Mouse (Mus musculus): ENCODE data around the gene Pkp3. TPM values are rescaled to one million over a fixed set of nuclear protein-coding genes. Genes with fewer than 3 reads are reported as not detected.

The Pkp3 gene
- polyA plus RNA-seq, 1 experiment = 0.06 TPM

GRCm38 (mm10) chr7:141042539-141042938 lies 35.5 kb upstream of the Pkp3 start:
- no peak overlapping the region for H3K27ac ChIP-seq (ENCODE audit: insufficient read depth, low read length)
- 0 out of 2 replicates have a peak, but pooled peaks cover 2% of the 10 kb centered on the region for H3K4me1 ChIP-seq (ENCODE audit: control insufficient read depth, insufficient read depth, low read length)
- no peak overlapping the region for H3K4me3 ChIP-seq (ENCODE audit: insufficient read depth, low read length)
- TF ChIP-seq POLR2A (IDR thresholded peaks at IDR 0.05; ENCODE audit: extremely low read depth, insufficient read depth, low read length) (no peak), CTCF (IDR thresholded peaks at IDR 0.05; ENCODE audit: extremely low read depth, insufficient read depth, low read length) (no peak)

GRCm38 (mm10) chr7:141046931-141047580 lies 31.0 kb upstream of the Pkp3 start:
- TF ChIP-seq CTCF (IDR thresholded peaks at IDR 0.05; ENCODE audit: extremely low read depth, insufficient read depth, low read length) = no peak
- no peak for TF ChIP-seq POLR2A (IDR thresholded peaks at IDR 0.05; ENCODE audit: extremely low read depth, insufficient read depth, low read length)
- Histone ChIP-seq H3K4me1 (ENCODE audit: control insufficient read depth, insufficient read depth, low read length) (peaks cover 5% of the 10 kb centered on the region), H3K27ac (ENCODE audit: insufficient read depth, low read length) (peak overlapping the region; percentile 24; the same call in 1 of the 2 replicates), H3K4me3 (ENCODE audit: insufficient read depth, low read length) (no peak overlapping the region)

- Histone ChIP-seq H3K27ac (ENCODE audit: insufficient read depth, low read length) (peak overlapping the region; percentile 24; the same call in 1 of the 2 replicates), H3K4me1 (ENCODE audit: control insufficient read depth, insufficient read depth, low read length) (peaks cover 5% of the 10 kb centered on the region), H3K4me3 (ENCODE audit: insufficient read depth, low read length) (peak overlapping the region; percentile 6; the same call in 1 of the 2 replicates)
- peak; percentile 30; the same call in 1 of the 2 replicates for TF ChIP-seq POLR2A (IDR thresholded peaks at IDR 0.05; ENCODE audit: extremely low read depth, insufficient read depth, low read length)
- TF ChIP-seq CTCF (IDR thresholded peaks at IDR 0.05; ENCODE audit: extremely low read depth, insufficient read depth, low read length) = no peak
These were observed 30.3 kb upstream of the Pkp3 start for GRCm38 (mm10) chr7:141047581-141048225.

- Histone ChIP-seq H3K4me3 (ENCODE audit: insufficient read depth, low read length) (peak overlapping the region; percentile 6; the same call in 1 of the 2 replicates), H3K27ac (ENCODE audit: insufficient read depth, low read length) (no peak overlapping the region), H3K4me1 (ENCODE audit: control insufficient read depth, insufficient read depth, low read length) (peaks cover 5% of the 10 kb centered on the region)
- TF ChIP-seq POLR2A (IDR thresholded peaks at IDR 0.05; ENCODE audit: extremely low read depth, insufficient read depth, low read length) = no peak
- peak; percentile 79 for TF ChIP-seq CTCF (IDR thresholded peaks at IDR 0.05; ENCODE audit: extremely low read depth, insufficient read depth, low read length)
These were observed 29.5 kb upstream of the Pkp3 start for GRCm38 (mm10) chr7:141048226-141049218.

- Histone ChIP-seq H3K4me3 (ENCODE audit: insufficient read depth, low read length) (no peak overlapping the region), H3K27ac (ENCODE audit: insufficient read depth, low read length) (no peak overlapping the region), H3K4me1 (ENCODE audit: control insufficient read depth, insufficient read depth, low read length) (peaks cover 5% of the 10 kb centered on the region)
- TF ChIP-seq POLR2A (IDR thresholded peaks at IDR 0.05; ENCODE audit: extremely low read depth, insufficient read depth, low read length) (no peak), CTCF (IDR thresholded peaks at IDR 0.05; ENCODE audit: extremely low read depth, insufficient read depth, low read length) (no peak)
These were observed 28.7 kb upstream of the Pkp3 start for GRCm38 (mm10) chr7:141049326-141049725.

- TF ChIP-seq CTCF (IDR thresholded peaks at IDR 0.05; ENCODE audit: extremely low read depth, insufficient read depth, low read length) (no peak), POLR2A (IDR thresholded peaks at IDR 0.05; ENCODE audit: extremely low read depth, insufficient read depth, low read length) (no peak)
- no peak overlapping the region for H3K4me3 ChIP-seq (ENCODE audit: insufficient read depth, low read length)
- H3K27ac ChIP-seq (ENCODE audit: insufficient read depth, low read length) = no peak overlapping the region
- H3K4me1 ChIP-seq (ENCODE audit: control insufficient read depth, insufficient read depth, low read length) = peaks cover 5% of the 10 kb centered on the region
These were observed 26.8 kb upstream of the Pkp3 start for GRCm38 (mm10) chr7:141051060-141051685.

GRCm38 (mm10) chr7:141052016-141052415 lies 26.0 kb upstream of the Pkp3 start:
- no peak for TF ChIP-seq CTCF (IDR thresholded peaks at IDR 0.05; ENCODE audit: extremely low read depth, insufficient read depth, low read length)
- no peak for TF ChIP-seq POLR2A (IDR thresholded peaks at IDR 0.05; ENCODE audit: extremely low read depth, insufficient read depth, low read length)
- H3K4me1 ChIP-seq (ENCODE audit: control insufficient read depth, insufficient read depth, low read length) = peaks cover 5% of the 10 kb centered on the region
- H3K27ac ChIP-seq (ENCODE audit: insufficient read depth, low read length) = no peak overlapping the region
- no peak overlapping the region for H3K4me3 ChIP-seq (ENCODE audit: insufficient read depth, low read length)

- peaks cover 4% of the 10 kb centered on the region for H3K4me1 ChIP-seq (ENCODE audit: control insufficient read depth, insufficient read depth, low read length)
- no peak overlapping the region for H3K27ac ChIP-seq (ENCODE audit: insufficient read depth, low read length)
- TF ChIP-seq POLR2A (IDR thresholded peaks at IDR 0.05; ENCODE audit: extremely low read depth, insufficient read depth, low read length) (no peak), CTCF (IDR thresholded peaks at IDR 0.05; ENCODE audit: extremely low read depth, insufficient read depth, low read length) (no peak)
- H3K4me3 ChIP-seq (ENCODE audit: insufficient read depth, low read length) = no peak overlapping the region
These were observed 25.6 kb upstream of the Pkp3 start for GRCm38 (mm10) chr7:141052421-141052820.

GRCm38 (mm10) chr7:141055785-141056184 lies 22.2 kb upstream of the Pkp3 start:
- no peak for TF ChIP-seq CTCF (IDR thresholded peaks at IDR 0.05; ENCODE audit: extremely low read depth, insufficient read depth, low read length)
- TF ChIP-seq POLR2A (IDR thresholded peaks at IDR 0.05; ENCODE audit: extremely low read depth, insufficient read depth, low read length) = no peak
- H3K4me1 ChIP-seq (ENCODE audit: control insufficient read depth, insufficient read depth, low read length) = no peaks in the 10 kb centered on the region
- H3K27ac ChIP-seq (ENCODE audit: insufficient read depth, low read length) = no peak overlapping the region
- no peak overlapping the region for H3K4me3 ChIP-seq (ENCODE audit: insufficient read depth, low read length)
